Mouse (Mus musculus) brown adipose tissue, adult 24 weeks (tissue): ENCODE results near the gene Zcchc8. TPM values are rescaled to one million over a fixed set of nuclear protein-coding genes. Genes with fewer than 3 reads are reported as not detected.

Source experiments
- H3K27ac ChIP-seq: fragments of 200-500 bp; replicated peaks from 2 replicates; pipeline ENCODE4 v1.5.1; 2012; ENCODE audit warnings: low read depth, mild to moderate bottlenecking, low read length
- H3K4me1 ChIP-seq: fragments of 200-500 bp; 2 replicates; pipeline ENCODE4 v1.6.1; 2012; ENCODE audit warnings: low read length, mixed read lengths; ENCODE audit not compliant: control insufficient read depth, insufficient read depth, insufficient read length
- H3K4me3 ChIP-seq: fragments of 200-500 bp; 2 replicates; pipeline ENCODE4 v1.5.1; 2012; ENCODE audit warnings: low read depth, mild to moderate bottlenecking, low read length, moderate library complexity; ENCODE audit not compliant: insufficient read depth
- polyA plus RNA-seq: library from polyadenylated mRNA; stranded (reverse); fragments of >200 nt; gene quantifications from 2 replicates; pipeline ENCODE4 v1.2.4, GENCODE M21; 2012; ENCODE audit not compliant: missing spikeins, insufficient read depth, insufficient read length

Gene Zcchc8
- polyA plus RNA-seq, 1 experiment = 22.1 TPM

DNA sequence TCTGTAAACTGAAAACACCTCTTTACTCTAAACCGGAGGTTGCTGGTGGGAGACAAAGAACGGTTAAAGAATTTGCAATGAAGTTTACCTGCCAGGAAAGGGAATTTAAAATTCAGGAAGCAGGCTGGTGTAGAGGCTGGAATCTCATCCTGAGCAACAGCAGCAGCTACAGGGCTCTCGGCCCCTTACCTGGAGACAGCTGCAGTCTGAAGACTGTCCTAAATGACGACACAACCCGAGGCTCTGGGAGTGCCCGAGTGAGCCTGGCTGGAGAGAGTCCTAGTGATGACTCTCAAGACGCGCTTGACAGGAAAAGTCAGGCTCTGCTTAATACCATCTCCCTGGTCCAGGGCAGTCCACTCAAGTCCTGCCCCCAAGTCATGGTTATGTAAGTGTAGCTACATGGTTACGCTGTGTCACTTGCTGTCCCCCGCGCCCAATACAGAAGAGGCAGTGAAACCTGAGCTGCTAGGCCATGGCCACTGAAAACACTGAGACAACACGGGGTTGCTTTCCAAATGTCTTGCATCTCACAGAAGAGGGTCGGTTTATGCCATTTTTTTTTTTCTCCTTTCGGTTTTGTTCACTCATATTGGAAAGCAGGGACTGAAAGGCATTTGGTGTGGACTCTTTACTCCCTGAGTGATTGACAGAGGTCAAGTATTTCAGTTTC, 50.0 kb downstream of the Zcchc8 start:
- Histone ChIP-seq H3K27ac (peak overlapping the region; percentile 45), H3K4me3 (peak overlapping the region; percentile 21; the same call in 1 of the 2 replicates), H3K4me1 (peaks cover 16% of the 10 kb centered on the region)

DNA sequence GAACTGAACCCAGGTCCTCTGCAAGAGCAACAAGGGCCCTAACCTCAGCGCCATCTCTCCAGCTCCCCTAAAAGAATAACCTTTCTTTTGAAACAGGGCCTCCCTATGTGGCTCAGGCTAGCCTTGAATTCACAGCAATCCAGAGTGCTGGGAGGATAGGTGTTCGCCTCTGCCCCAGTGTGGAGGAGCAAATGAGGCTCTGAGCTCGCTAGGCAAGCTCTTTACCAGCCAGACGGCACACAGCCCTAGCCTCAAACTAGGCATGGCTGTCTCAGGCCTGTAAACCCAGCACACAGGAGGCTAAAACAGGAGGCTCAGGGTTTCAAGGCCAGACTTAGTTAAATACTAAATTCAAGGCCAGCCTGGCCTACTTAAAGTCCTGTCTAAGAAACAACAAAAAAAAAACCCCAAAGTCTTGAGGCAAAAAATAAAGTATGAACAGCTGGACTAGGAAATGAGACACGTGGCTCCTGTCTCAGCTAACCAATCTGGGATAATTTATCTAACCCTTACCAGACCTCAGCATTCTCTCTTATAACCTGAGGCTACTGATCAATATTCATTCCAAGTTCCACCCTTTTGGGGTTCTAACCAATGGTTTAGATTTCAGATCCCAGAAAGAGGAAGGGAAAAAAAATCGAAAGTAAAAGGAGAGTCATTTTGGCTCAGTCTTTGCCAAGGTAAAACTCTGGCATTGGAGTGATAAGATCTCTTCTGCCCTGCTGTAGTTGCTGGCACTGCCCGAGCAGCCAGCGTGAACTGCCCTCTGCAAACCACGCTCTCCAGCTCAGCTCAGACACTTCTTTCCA, 50.7 kb downstream of the Zcchc8 start:
- peak overlapping the region; percentile 21; the same call in 1 of the 2 replicates for H3K4me3 ChIP-seq
- H3K27ac ChIP-seq = peak overlapping the region; percentile 59
- peaks cover 17% of the 10 kb centered on the region for H3K4me1 ChIP-seq

DNA sequence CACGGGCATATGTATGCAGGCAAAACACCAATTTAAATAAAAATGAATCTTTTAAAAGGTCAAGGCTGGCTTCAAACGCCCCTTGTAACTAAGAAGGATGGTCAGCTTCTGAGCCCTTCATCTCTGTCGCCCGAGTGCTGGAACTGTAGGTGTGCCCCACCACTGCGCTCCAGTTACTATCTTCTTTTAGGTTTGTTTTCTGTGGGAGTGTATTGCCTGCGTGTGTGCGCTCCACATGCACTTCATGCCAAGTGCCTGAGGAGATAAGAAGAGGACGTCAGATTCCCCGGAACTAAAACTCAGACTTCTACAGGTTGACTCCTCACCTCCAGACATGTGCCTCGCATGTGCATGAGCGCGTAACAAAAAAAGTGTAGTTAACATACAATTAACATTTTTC, 53.0 kb downstream of the Zcchc8 start:
- Histone ChIP-seq H3K27ac (no peak overlapping the region), H3K4me3 (no peak overlapping the region), H3K4me1 (peaks cover 19% of the 10 kb centered on the region)

DNA sequence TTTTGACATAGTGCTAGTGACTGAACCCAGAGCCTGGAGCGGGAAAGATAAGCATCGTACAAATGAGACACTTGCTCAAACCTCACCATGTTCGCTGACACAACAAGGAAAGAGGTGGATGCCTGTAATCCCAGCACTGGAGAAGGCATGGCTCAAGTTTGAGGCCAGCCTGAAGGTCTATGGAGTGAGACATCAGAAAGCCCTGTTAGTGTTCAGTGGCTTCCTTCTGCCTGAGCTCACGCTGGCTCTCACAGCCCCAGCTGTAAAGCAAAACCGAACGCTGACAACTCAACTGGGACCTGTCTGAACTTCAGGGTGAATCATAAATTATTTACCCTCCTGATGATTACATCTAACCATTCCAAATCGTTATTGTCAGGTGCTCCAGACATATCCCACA, 54.9 kb downstream of the Zcchc8 start:
- Histone ChIP-seq H3K27ac (no peak overlapping the region), H3K4me1 (peaks cover 23% of the 10 kb centered on the region), H3K4me3 (no peak overlapping the region)

DNA sequence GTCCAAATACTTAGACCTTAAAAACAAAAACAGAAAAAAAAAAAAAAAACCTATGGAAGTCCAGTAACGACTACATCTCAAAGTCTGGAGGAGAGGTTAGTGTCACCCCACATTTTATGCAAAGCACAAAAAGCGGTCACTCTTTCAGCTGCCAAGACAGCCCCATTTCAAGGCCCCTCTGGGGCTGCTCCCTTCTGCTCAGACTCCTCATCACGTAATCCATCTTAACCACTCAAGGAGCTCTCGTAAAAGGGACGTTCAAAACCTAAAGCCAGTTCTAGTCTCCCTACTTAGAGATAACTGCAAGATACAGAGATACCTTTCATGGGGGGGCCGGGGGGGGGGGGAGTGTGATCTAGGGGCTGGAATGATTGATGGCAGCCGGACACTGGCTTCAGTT, 56.6 kb downstream of the Zcchc8 start:
- Histone ChIP-seq H3K4me1 (peaks cover 14% of the 10 kb centered on the region; the same call in 1 of the 2 replicates), H3K27ac (no peak overlapping the region), H3K4me3 (no peak overlapping the region)

DNA sequence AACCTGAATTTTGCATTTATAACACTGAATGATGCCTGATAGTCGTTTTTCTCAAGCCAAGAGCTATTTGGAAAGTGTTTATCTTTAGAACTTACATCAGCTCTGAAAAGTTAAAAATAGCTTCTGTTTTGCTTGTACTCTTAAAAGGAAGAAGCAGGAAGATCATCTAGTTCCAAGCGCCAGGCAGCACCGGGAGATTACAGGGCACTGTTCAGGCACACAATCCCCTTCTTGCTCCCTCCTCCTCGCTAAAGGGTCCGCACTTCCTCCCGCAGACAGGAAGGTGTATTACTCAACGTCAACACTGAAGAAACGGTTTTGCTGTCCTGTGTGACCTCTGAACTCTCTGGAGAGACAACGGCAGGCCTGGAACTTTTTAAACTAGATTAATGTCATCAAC, 58.8 kb downstream of the Zcchc8 start:
- H3K27ac ChIP-seq = peak overlapping the region; percentile 100
- H3K4me1 ChIP-seq = peaks cover 17% of the 10 kb centered on the region
- H3K4me3 ChIP-seq = peak overlapping the region; percentile 47

DNA sequence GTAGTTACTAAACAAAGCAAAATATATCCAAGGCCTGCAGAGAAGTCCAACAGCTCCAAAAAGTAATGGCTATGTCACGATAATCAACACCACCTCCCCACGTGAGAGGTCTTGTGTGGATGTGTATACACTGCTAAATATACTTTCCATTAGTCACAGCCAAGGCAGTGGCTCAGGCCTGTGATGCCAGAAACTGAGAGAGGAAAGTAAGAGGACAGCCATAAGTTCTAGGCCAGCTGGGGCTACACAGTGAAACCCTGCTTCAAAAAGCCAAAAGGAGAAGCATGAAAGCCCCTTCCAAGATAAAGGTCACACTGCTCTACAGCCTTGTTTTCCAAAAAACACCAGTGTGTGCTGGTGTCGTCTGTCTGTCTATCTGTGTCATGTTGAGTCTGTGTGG, 59.3 kb downstream of the Zcchc8 start:
- peak overlapping the region; percentile 100 for H3K27ac ChIP-seq
- H3K4me3 ChIP-seq = 0 out of 2 replicates have a peak overlapping the region, but pooled peaks have one; percentile 1
- H3K4me1 ChIP-seq = peaks cover 17% of the 10 kb centered on the region

DNA sequence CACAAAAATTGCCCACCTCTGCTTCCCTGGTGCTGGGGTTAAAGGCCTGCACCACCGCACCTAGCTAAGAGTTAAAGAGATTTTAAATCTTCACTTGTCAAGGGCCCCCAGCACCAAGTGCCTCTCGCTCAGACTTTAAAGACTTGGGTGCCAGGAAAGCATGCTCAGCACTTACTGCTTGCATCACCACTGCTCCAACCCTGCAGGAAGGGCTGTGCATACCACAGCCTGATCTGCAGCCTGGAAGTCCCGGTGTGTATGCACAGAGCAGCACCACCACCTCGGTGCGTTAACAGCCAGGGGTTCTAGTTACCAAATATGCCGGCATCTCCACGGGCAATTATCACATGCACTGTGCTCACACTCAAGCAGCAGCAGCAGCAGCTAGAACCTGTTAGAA, 63.2 kb downstream of the Zcchc8 start:
- H3K4me1 ChIP-seq = peaks cover 13% of the 10 kb centered on the region
- no peak overlapping the region for H3K27ac ChIP-seq
- H3K4me3 ChIP-seq = no peak overlapping the region

DNA sequence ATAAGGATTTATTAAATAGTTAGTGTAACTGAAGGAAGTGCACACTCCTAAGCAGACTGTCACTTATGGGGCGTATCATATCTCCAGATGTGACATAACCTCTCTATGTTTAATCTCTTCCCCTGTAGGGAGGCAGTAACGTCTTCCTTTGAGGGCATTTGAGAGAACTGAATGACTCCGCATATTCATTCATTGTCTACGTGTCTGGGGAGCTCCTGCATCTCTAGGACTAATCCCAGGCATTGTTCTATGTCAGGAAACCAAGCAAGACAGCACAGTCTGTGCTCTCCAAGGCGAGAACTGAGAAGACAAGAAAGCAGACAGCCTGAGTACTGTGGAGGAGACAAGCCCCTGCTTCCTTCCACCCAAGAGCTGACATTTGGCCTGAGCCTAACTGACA, 66.0 kb downstream of the Zcchc8 start:
- H3K27ac ChIP-seq = no peak overlapping the region
- H3K4me3 ChIP-seq = no peak overlapping the region
- H3K4me1 ChIP-seq = peaks cover 3% of the 10 kb centered on the region; the same call in 1 of the 2 replicates

DNA sequence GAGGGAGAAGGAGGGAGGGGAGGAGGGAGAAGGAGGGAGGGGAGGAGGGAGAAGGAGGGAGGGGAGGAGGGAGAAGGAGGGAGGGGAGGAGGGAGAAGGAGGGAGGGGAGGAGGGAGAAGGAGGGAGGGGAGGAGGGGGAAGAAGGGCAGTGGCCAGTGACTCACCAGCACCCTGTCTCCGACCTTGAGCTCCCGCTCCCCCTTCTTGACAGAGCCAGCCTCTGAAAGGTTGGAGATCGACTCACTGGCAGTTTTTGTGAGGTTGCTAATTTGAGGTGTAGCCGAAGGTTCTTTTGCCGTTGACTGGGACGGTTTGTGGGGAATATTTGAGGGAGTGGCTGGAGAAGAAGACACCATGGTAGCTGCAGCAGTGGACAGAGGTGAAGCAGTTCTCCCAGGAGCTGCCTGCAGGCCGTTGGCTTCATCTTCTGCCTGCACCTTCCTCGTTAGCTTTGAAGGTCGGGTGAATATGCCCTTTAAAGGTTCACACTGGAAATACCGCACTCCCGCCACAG, 67.6 kb downstream of the Zcchc8 start:
- peaks cover 3% of the 10 kb centered on the region; the same call in 1 of the 2 replicates for H3K4me1 ChIP-seq
- H3K4me3 ChIP-seq = no peak overlapping the region
- no peak overlapping the region for H3K27ac ChIP-seq

DNA sequence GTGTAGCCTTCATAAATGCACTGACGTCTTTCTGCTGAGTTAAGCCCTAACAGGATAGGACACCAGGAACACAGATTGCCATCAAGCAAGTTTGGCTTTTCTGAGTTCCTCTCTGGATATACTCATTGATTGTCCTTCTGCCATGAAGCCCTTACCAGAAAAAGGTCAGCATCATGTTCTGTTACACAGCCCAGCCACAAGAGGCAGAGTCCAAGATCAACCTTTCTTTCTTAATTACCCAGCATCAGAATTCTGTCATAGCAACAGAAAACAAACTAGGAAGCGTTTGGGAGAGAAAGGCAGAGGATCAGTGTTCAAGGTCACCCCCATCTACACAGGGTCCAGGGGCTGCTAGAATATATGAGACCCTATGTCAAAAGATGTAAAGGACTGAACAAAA, 70.1 kb downstream of the Zcchc8 start:
- H3K27ac ChIP-seq = no peak overlapping the region
- no peaks in the 10 kb centered on the region for H3K4me1 ChIP-seq
- H3K4me3 ChIP-seq = no peak overlapping the region

Other genes starting within 250 kb of the Zcchc8 start
- not detected in 2 replicates for gene Lrrc43, start 231.8 kb downstream of the Zcchc8 start, polyA plus RNA-seq
- not detected in 2 replicates for gene Il31, start 231.6 kb downstream of the Zcchc8 start, polyA plus RNA-seq
- gene B3gnt4, start 210.6 kb downstream of the Zcchc8 start, polyA plus RNA-seq = 0.79 TPM in 1 of 2 replicates, not detected in the other
- gene Diablo, start 196.9 kb downstream of the Zcchc8 start, polyA plus RNA-seq = 58.4 and 76.8 TPM in 2 replicates
- not detected in 2 replicates for gene Gm49027, start 195.6 kb downstream of the Zcchc8 start, polyA plus RNA-seq
- 23.0 and 31.5 TPM in 2 replicates for gene Vps33a, start 148.1 kb downstream of the Zcchc8 start, polyA plus RNA-seq
- 38.1 and 45.0 TPM in 2 replicates for gene Clip1, start 36.5 kb downstream of the Zcchc8 start, polyA plus RNA-seq
- gene Rsrc2, start 28.3 kb upstream of the Zcchc8 start, polyA plus RNA-seq = 75.0 and 76.1 TPM in 2 replicates
- not detected in 2 replicates for gene Kntc1, start 28.6 kb upstream of the Zcchc8 start, polyA plus RNA-seq
- gene Hcar2, start 144.4 kb upstream of the Zcchc8 start, polyA plus RNA-seq = 3.9 and 8.7 TPM in 2 replicates
- gene Hcar1, start 158.9 kb upstream of the Zcchc8 start, polyA plus RNA-seq = 10.5 and 17.4 TPM in 2 replicates
- 77.1 and 88.1 TPM in 2 replicates for gene Denr, start 186.1 kb upstream of the Zcchc8 start, polyA plus RNA-seq
- not detected in 2 replicates for gene Gm43518, start 206.3 kb upstream of the Zcchc8 start, polyA plus RNA-seq
- 6.1 and 11.5 TPM in 2 replicates for gene Ccdc62, start 209.6 kb upstream of the Zcchc8 start, polyA plus RNA-seq